Mouse (Mus musculus) central nervous system, embryonic 11.5 days (tissue): Measurements from ENCODE around the gene Cenpv. TPM values are rescaled to one million over a fixed set of nuclear protein-coding genes. Genes with fewer than 3 reads are reported as not detected.

Source experiments
- polyA plus RNA-seq: library from polyadenylated mRNA; depleted of rRNA; stranded (reverse); fragments of >200 nt; gene quantifications from 2 replicates; pipeline ENCODE4 v1.2.3, GENCODE M21; 2012; rRNA removed

The Cenpv gene
- 55.4 and 71.4 TPM in 2 replicates for polyA plus RNA-seq

DNA sequence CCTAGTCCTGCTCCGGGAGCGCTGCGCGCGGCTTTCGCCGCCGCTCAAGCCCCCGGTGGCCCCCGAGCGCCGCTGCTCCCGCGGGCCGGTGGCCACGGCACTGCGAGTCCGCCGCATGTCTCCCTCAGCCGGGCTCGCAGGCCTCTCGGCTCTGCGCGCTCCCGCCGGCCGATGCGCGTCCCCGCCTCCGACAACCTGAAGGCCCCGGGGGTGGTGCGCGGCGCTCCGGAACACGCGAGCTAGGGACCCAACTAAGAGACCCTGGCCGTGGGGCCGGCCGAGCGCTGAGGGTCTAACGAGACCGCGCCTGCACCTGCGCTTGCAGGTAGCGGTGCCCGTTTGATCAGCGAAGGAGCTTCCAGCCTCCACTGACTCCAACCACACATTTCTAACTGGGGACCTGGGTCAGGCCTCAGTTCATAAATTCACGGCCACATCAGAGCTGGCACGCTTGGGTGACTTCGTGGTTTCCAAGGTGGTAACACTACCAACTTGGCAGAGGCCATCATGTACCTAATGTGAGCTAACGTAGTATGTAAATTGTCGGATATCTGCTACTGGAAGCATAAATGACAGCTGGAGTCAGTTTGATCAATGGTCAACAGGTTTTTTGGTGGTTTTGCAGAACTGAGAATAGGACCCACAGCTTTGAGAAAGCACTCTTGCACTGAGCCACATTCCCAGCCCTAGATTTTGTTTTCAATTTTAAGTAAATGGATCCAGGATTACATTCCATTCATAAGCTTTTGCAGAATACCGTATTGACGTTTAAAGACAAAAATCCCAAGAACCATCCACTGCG, at the start of gene Cenpv:
TSS of gene Cenpv (minus strand) at position 173 of the 802 bp plus-strand sequence.

DNA sequence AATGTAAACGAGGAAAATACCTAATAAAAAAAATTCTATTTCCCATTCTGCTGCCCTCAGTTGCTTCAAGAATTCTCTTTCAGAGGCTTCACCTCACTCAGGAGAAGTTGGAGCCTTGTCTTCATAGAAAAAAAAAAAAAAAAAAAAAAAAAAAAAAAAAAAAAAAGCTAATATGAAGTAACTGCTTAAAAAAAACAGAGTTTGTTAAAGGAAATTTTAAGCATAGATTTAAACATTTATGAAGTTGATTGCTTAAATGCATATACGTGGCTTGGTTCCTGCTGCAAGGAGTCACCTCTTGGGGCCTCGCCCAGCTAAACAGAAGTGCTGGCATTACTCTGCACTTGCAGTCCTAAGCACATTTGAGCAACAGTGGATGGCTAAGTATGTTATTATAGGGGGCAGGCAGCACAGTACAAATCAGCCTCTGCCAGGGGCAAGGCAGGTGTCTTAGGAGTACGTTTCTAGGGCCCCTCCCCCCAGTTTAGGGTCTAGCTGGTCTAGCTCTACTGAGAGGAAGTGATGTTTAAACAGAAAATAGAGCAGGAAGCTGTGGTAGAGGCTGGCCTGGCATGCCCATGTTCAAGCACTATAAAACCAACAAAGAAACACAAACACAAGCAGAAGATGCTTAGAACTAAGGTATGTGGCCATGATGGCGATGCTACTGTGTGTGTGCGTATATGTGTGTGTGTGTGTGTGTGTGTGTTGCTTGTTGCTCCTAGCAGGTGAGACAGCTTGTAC, 35.1 kb upstream of the Cenpv start, which contains the start of gene Trpv2:
TSS of gene Trpv2 (plus strand) at position 528 of the 744 bp plus-strand sequence.

GRCm38 (mm10) chr11:62550727-62551225, 11.7 kb upstream of the Cenpv start, which contains the start of gene Ubb:
Gene Ubb, plus strand, starts transcription at chr11:62551171.

Other genes starting within 250 kb of the Cenpv start
- 8.6 and 10.8 TPM in 2 replicates for gene Pigl, start 80.8 kb downstream of the Cenpv start, polyA plus RNA-seq
- gene Ncor1, start 80.7 kb downstream of the Cenpv start, polyA plus RNA-seq = 102 and 138 TPM in 2 replicates
- gene Ubb, start 11.9 kb upstream of the Cenpv start, polyA plus RNA-seq = 2,944 and 2,951 TPM in 2 replicates
- gene Trpv2, start 35.2 kb upstream of the Cenpv start, polyA plus RNA-seq = 5.7 and 6.2 TPM in 2 replicates
- 9.8 and 16.3 TPM in 2 replicates for gene Lrrc75a, start 109.3 kb upstream of the Cenpv start, polyA plus RNA-seq
- gene Mmgt2, start 109.4 kb upstream of the Cenpv start, polyA plus RNA-seq = 31.3 and 47.4 TPM in 2 replicates
- 8.1 and 10.9 TPM in 2 replicates for gene Zfp287, start 192.6 kb upstream of the Cenpv start, polyA plus RNA-seq
- gene Gm10428, start 213.8 kb upstream of the Cenpv start, polyA plus RNA-seq = not detected in 2 replicates